Mouse (Mus musculus) thymus, adult 2 months (tissue): ENCODE measurements around the gene Ltbp1.

Source experiments
- CTCF ChIP-seq: fragments of 200-500 bp; IDR thresholded peaks from 2 replicates; pipeline ENCODE4 v1.5.1; 2012; ENCODE audit warnings: mild to moderate bottlenecking, control low read depth, low read length, moderate library complexity, borderline replicate concordance; ENCODE audit not compliant: control insufficient read depth, poor library complexity, insufficient read depth; ENCODE audit errors: extremely low read depth
- POLR2A ChIP-seq: fragments of 200-500 bp; IDR thresholded peaks from 2 replicates; pipeline ENCODE4 v1.6.1; 2012; ENCODE audit warnings: mild to moderate bottlenecking, low read length, control low read depth, moderate library complexity; ENCODE audit not compliant: control insufficient read depth, poor library complexity, insufficient read depth; ENCODE audit errors: extremely low read depth

- no peak for TF ChIP-seq POLR2A
- no peak for TF ChIP-seq CTCF
Observed at GRCm38 (mm10) chr17:75305714-75306113, 300.3 kb downstream of the Ltbp1 start.
